Mouse (Mus musculus): ENCODE measurements around the gene Cd63. TPM values are rescaled to one million over a fixed set of nuclear protein-coding genes. Genes with fewer than 3 reads are reported as not detected.

The Cd63 gene
- polyA plus RNA-seq (2021; fragmentation: Nextera tagmentation): 156 and 164 TPM in 2 replicates
- long read RNA-seq, experiment 1, transcript Cd63-201 (8 exons, 1,063 nt): major isoform, 51 of 62 reads
- long read RNA-seq, experiment 1, partial matches to known transcripts: 4 of 62 reads
- long read RNA-seq, experiment 1, other reads (novel, unspliced or antisense): 7 of 62 reads
- long read RNA-seq, experiment 2, transcript Cd63-201 (8 exons, 1,063 nt): major isoform, 132 of 149 reads
- long read RNA-seq, experiment 2, partial matches to known transcripts: 15 of 149 reads
- long read RNA-seq, experiment 2, other reads (novel, unspliced or antisense): 2 of 149 reads

GRCm38 (mm10) chr10:128900698-128901097 is at the start of gene Cd63:
Gene Cd63, plus strand, starts transcription at chr10:128900989.

GRCm38 (mm10) chr10:128891296-128892094 is 9.3 kb upstream of the Cd63 start, which contains the start of gene Gdf11:
Gene Gdf11, minus strand, starts transcription at chr10:128891718.

GRCm38 (mm10) chr10:128922822-128923012 is 21.9 kb downstream of the Cd63 start, which contains the start of gene Rdh5:
Gene Rdh5, minus strand, starts transcription at chr10:128922888.

GRCm38 (mm10) chr10:128923935-128924334 is 23.1 kb downstream of the Cd63 start, which contains the start of gene Bloc1s1:
Gene Bloc1s1, minus strand, starts transcription at chr10:128924035.

GRCm38 (mm10) chr10:128933574-128933973 is 32.8 kb downstream of the Cd63 start, which contains the start of gene Itga7:
Gene Itga7, plus strand, starts transcription at chr10:128933818.

GRCm38 (mm10) chr10:128960590-128961584 is 60.1 kb downstream of the Cd63 start, which contains the start of gene Mettl7b:
Gene Mettl7b, minus strand, starts transcription at chr10:128960988.

Other genes with a start within 250 kb of the Cd63 start
- 7.3 and 7.4 TPM in 2 replicates for gene Suox, start 226.9 kb upstream of the Cd63 start, polyA plus RNA-seq (2021; fragmentation: Nextera tagmentation)
- gene Rab5b, start 204.7 kb upstream of the Cd63 start, polyA plus RNA-seq (2021; fragmentation: Nextera tagmentation): 45.1 and 76.1 TPM in 2 replicates
- 0.31 and 0.96 TPM in 2 replicates for gene Pmel, start 196.8 kb upstream of the Cd63 start, polyA plus RNA-seq (2021; fragmentation: Nextera tagmentation)
- 1.3 TPM in 2 replicates for gene Cdk2, start 196.0 kb upstream of the Cd63 start, polyA plus RNA-seq (2021; fragmentation: Nextera tagmentation)
- gene Dgka, start 156.1 kb upstream of the Cd63 start, polyA plus RNA-seq (2021; fragmentation: Nextera tagmentation): 4.4 and 4.6 TPM in 2 replicates
- gene Pym1, start 153.1 kb upstream of the Cd63 start, polyA plus RNA-seq (2021; fragmentation: Nextera tagmentation): 6.4 and 11.2 TPM in 2 replicates
- 0.12 and 0.13 TPM in 2 replicates for gene Mmp19, start 110.1 kb upstream of the Cd63 start, polyA plus RNA-seq (2021; fragmentation: Nextera tagmentation)
- gene Dnajc14, start 96.9 kb upstream of the Cd63 start, polyA plus RNA-seq (2021; fragmentation: Nextera tagmentation): 16.9 and 25.3 TPM in 2 replicates
- gene Tmem198b, start 96.6 kb upstream of the Cd63 start, polyA plus RNA-seq (2021; fragmentation: Nextera tagmentation): 3.4 and 3.7 TPM in 2 replicates
- gene Sarnp, start 83.7 kb upstream of the Cd63 start, polyA plus RNA-seq (2021; fragmentation: Nextera tagmentation): 113 and 124 TPM in 2 replicates
- gene Ormdl2, start 79.3 kb upstream of the Cd63 start, polyA plus RNA-seq (2021; fragmentation: Nextera tagmentation): 21.7 and 22.4 TPM in 2 replicates
- 2.9 and 4.7 TPM in 2 replicates for gene Gdf11, start 9.3 kb upstream of the Cd63 start, polyA plus RNA-seq (2021; fragmentation: Nextera tagmentation)
- 7.4 and 8.4 TPM in 2 replicates for gene Rdh5, start 21.9 kb downstream of the Cd63 start, polyA plus RNA-seq (2021; fragmentation: Nextera tagmentation)
- 336 and 357 TPM in 2 replicates for gene Bloc1s1, start 23.0 kb downstream of the Cd63 start, polyA plus RNA-seq (2021; fragmentation: Nextera tagmentation)
- gene Itga7, start 32.8 kb downstream of the Cd63 start, polyA plus RNA-seq (2021; fragmentation: Nextera tagmentation): 2.2 and 2.5 TPM in 2 replicates
- gene Mettl7b, start 60.0 kb downstream of the Cd63 start, polyA plus RNA-seq (2021; fragmentation: Nextera tagmentation): not detected in 2 replicates
- gene Olfr9, start 88.4 kb downstream of the Cd63 start, polyA plus RNA-seq (2021; fragmentation: Nextera tagmentation): not detected in 2 replicates
- gene Olfr763, start 109.8 kb downstream of the Cd63 start, polyA plus RNA-seq (2021; fragmentation: Nextera tagmentation): not detected in 2 replicates
- gene Olfr764-ps1, start 138.9 kb downstream of the Cd63 start, polyA plus RNA-seq (2021; fragmentation: Nextera tagmentation): not detected in 2 replicates
- not detected in 2 replicates for gene Olfr765, start 149.0 kb downstream of the Cd63 start, polyA plus RNA-seq (2021; fragmentation: Nextera tagmentation)
- not detected in 2 replicates for gene Olfr766-ps1, start 168.0 kb downstream of the Cd63 start, polyA plus RNA-seq (2021; fragmentation: Nextera tagmentation)
- gene Olfr767, start 181.9 kb downstream of the Cd63 start, polyA plus RNA-seq (2021; fragmentation: Nextera tagmentation): not detected in 2 replicates
- gene Olfr768, start 198.4 kb downstream of the Cd63 start, polyA plus RNA-seq (2021; fragmentation: Nextera tagmentation): not detected in 2 replicates
- gene Olfr769, start 216.9 kb downstream of the Cd63 start, polyA plus RNA-seq (2021; fragmentation: Nextera tagmentation): not detected in 2 replicates
- gene Olfr770, start 238.0 kb downstream of the Cd63 start, polyA plus RNA-seq (2021; fragmentation: Nextera tagmentation): not detected in 2 replicates

Measured in left cerebral cortex, adult 6 months (tissue).